Mouse (Mus musculus): ENCODE measurements at regions not wholly inside any gene's neighbourhood (a gene's known extent, or its start where the extent isn't known, plus 50 kb on each side); places are given as distances from the start of the nearest gene placed in this dataset.

GRCm38 (mm10) chr16:30900121-30900520, 181.1 kb downstream of the Xxylt1 start:
- Histone ChIP-seq H3K4me2 (replicated peaks; ENCODE audit: low read depth) (no peak overlapping the region), H3K36me3 (ENCODE audit: control insufficient read depth, insufficient read depth) (no peaks in the 10 kb centered on the region), H3K27me3 (replicated peaks; ENCODE audit: control insufficient read depth, insufficient read depth, low read length) (no peaks in the 10 kb centered on the region), H3K9ac (ENCODE audit: low read depth, low read length) (no peak overlapping the region), H3K4me3 (ENCODE audit: low read depth, low read length) (no peak overlapping the region), H3K4me1 (replicated peaks; ENCODE audit: control insufficient read depth, insufficient read depth, low read length) (no peaks in the 10 kb centered on the region), H3K27ac (ENCODE audit: low read depth, low read length) (no peak overlapping the region), H3K9me3 (ENCODE audit: control insufficient read depth) (no peaks in the 10 kb centered on the region)
- ATAC-seq, result no peak
- 85% methylated on average over 2 of the region's 2 CpGs for WGBS
- no peak for TF ChIP-seq CTCF (IDR thresholded peaks at IDR 0.05; ENCODE audit: low read depth)

GRCm38 (mm10) chr16:30901309-30901708, 179.9 kb downstream of the Xxylt1 start:
- no peak overlapping the region for H3K27ac ChIP-seq (ENCODE audit: low read depth, low read length)
- H3K36me3 ChIP-seq (ENCODE audit: control insufficient read depth, insufficient read depth), result no peaks in the 10 kb centered on the region
- no peaks in the 10 kb centered on the region for H3K4me1 ChIP-seq (replicated peaks; ENCODE audit: control insufficient read depth, insufficient read depth, low read length)
- ATAC-seq, result no peak
- no peak overlapping the region for H3K4me2 ChIP-seq (replicated peaks; ENCODE audit: low read depth)
- no peaks in the 10 kb centered on the region for H3K9me3 ChIP-seq (ENCODE audit: control insufficient read depth)
- no peaks in the 10 kb centered on the region for H3K27me3 ChIP-seq (replicated peaks; ENCODE audit: control insufficient read depth, insufficient read depth, low read length)
- no peak for TF ChIP-seq CTCF (IDR thresholded peaks at IDR 0.05; ENCODE audit: low read depth)
- H3K4me3 ChIP-seq (ENCODE audit: low read depth, low read length), result no peak overlapping the region
- H3K9ac ChIP-seq (ENCODE audit: low read depth, low read length), result no peak overlapping the region

Measured in intestine, postnatal 0 days (tissue).